Mouse (Mus musculus) liver (tissue): ENCODE measurements at regions not wholly inside any gene's neighbourhood (a gene's known extent, or its start where the extent isn't known, plus 50 kb on each side); places are given as distances from the start of the nearest gene placed in this dataset.

Source experiments
- DNase-seq: peaks from one replicate; pipeline ENCODE4 v3.0.0-alpha.2; 2020; ENCODE audit warnings: mixed read lengths

GRCm38 (mm10) chr12:24383016-24383415 lies 115.1 kb upstream of the Taf1b start:
- peak; percentile 2 for DNase-seq

- peak; percentile 3 for DNase-seq
Measured at GRCm38 (mm10) chr12:24424958-24425357, 73.2 kb upstream of the Taf1b start.
